Mouse (Mus musculus) spleen, postnatal 10 days (tissue): ENCODE data around the gene Dmac2.

Experiments
- DNase-seq, 2 experiments: peaks; one replicate each; pipeline ENCODE4 v3.0.0; 2021 to 2022; ENCODE audit warnings: low spot score in 2 of 2

Gene Dmac2

GRCm38 (mm10) chr7:25615706-25616011 lies 3.6 kb upstream of the Dmac2 start, which contains the start of gene Erich4:
TSS of gene Erich4 (minus strand) at chr7:25615892.
- DNase-seq, result peak in 1 of 2 experiments; percentile 9

- DNase-seq, result peak in 1 of 2 experiments; percentile 9
Measured at GRCm38 (mm10) chr7:25617376-25618160, 1.6 kb upstream of the Dmac2 start.

- DNase-seq, result no peak
Measured at GRCm38 (mm10) chr7:25619722-25619991, 443 bp downstream of the Dmac2 start.

- DNase-seq, result peak in 1 of 2 experiments; percentile 9
Measured at GRCm38 (mm10) chr7:25620101-25620500, 887 bp downstream of the Dmac2 start.

- no peak for DNase-seq
Measured at GRCm38 (mm10) chr7:25620751-25621150, 1.5 kb downstream of the Dmac2 start.

- DNase-seq, result no peak
Measured at GRCm38 (mm10) chr7:25623857-25624370, 4.7 kb downstream of the Dmac2 start.

- no peak for DNase-seq
Measured at GRCm38 (mm10) chr7:25624851-25625250, 5.6 kb downstream of the Dmac2 start.

- peak; percentile 25 to 75 for DNase-seq
Measured at GRCm38 (mm10) chr7:25625594-25626250, 6.5 kb downstream of the Dmac2 start.

- DNase-seq, result peak in 1 of 2 experiments; percentile 56
Measured at GRCm38 (mm10) chr7:25626509-25627430, 7.6 kb downstream of the Dmac2 start, which contains the start of gene B3gnt8. TSS of gene B3gnt8 (plus strand) at chr7:25626654.

GRCm38 (mm10) chr7:25627431-25628322 lies 8.5 kb downstream of the Dmac2 start:
- DNase-seq, result peak in 1 of 2 experiments; percentile 67

- no peak for DNase-seq
Measured at GRCm38 (mm10) chr7:25628323-25628620, 9.1 kb downstream of the Dmac2 start.

GRCm38 (mm10) chr7:25632679-25633078 lies 13.5 kb downstream of the Dmac2 start:
- no peak for DNase-seq

- peak in 1 of 2 experiments; percentile 75 for DNase-seq
Measured at GRCm38 (mm10) chr7:25636373-25636772, 17.2 kb downstream of the Dmac2 start.

GRCm38 (mm10) chr7:25637099-25637498 lies 17.9 kb downstream of the Dmac2 start:
- no peak for DNase-seq

- DNase-seq, result no peak
Measured at GRCm38 (mm10) chr7:25639754-25640153, 20.5 kb downstream of the Dmac2 start.

GRCm38 (mm10) chr7:25644136-25644535 lies 24.9 kb downstream of the Dmac2 start:
- DNase-seq, result no peak

- DNase-seq, result no peak
Measured at GRCm38 (mm10) chr7:25644631-25645030, 25.4 kb downstream of the Dmac2 start.

- DNase-seq, result no peak
Measured at GRCm38 (mm10) chr7:25645074-25645473, 25.9 kb downstream of the Dmac2 start.

GRCm38 (mm10) chr7:25647574-25648123 lies 28.4 kb downstream of the Dmac2 start:
- peak in 1 of 2 experiments; percentile 69 for DNase-seq

- no peak for DNase-seq
Measured at GRCm38 (mm10) chr7:25649839-25650238, 30.6 kb downstream of the Dmac2 start.

- peak in 1 of 2 experiments; percentile 60 for DNase-seq
Measured at GRCm38 (mm10) chr7:25651281-25651680, 32.1 kb downstream of the Dmac2 start.
